Mouse (Mus musculus): ENCODE data around the gene Tmem51.

DNA sequence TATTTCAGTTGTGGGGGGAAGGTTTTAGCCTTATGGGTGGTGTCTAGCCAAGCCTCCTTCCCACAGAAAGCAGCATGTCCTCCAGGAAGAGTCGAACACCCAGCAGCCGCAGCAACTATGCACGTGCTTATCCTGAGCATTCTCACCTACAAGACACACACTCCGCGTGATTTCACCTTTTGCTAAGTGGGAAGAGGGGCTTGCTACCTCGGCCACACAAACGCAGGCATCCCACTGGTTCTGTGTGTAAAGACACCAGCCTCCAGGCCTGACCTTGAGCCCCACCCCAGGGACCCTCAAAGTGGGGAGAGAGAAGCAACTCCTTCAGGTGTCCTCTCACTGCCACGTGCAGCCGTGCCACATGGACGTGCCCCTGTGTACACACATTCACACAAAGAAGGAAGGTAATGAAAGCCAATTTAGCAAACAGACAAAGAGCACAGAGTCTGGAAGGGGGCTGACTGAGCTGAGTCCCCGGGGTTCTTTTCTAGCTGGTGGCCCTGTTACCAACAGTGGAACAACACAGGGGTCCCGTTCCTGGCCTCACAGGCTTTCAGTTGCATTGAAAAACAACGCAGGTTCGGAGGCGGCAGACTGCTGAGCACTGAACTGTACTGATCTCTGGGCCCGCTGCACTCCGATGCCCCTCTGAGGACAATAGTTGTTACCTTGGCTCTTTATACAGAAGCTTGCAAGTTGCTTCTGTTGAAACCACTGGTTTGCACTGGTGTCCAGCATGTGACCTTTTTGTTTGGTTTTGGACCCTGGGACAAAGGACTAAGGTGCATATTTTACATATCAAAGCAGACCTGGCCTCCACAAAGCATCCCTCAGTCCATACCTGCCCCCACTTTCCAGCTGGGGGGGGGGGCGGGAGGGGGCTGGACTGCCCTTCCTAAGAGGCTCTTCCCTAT is 14.9 kb downstream of the Tmem51 start:
- TF ChIP-seq POLR2A (IDR thresholded peaks at IDR 0.05; ENCODE audit: control insufficient read depth, extremely low read depth, insufficient read depth, low read length, poor library complexity): no peak
- no peak for TF ChIP-seq CTCF (IDR thresholded peaks at IDR 0.05; ENCODE audit: borderline replicate concordance, control insufficient read depth, extremely low read depth, insufficient read depth, low read length, poor library complexity)

Measured in thymus, adult 2 months (tissue).